Mouse (Mus musculus) heart, postnatal 25 days (tissue): ENCODE results near the gene Cep295nl. TPM values are rescaled to one million over a fixed set of nuclear protein-coding genes. Genes with fewer than 3 reads are reported as not detected.
A peak's percentile ranks its signal among the peaks of the same experiment; 100 is the strongest.
"Not testable (repeated sequence)": the region's sequence is repeated elsewhere in the genome, so short reads cannot be mapped to it uniquely, and the experiment has no call there.

ENCODE experiments used
- DNase-seq: peaks from one replicate; pipeline ENCODE4 v3.0.0; 2022; ENCODE audit warnings: low spot score
- intact Hi-C: fragments of 180-260 bp; cut with DNase I; formaldehyde crosslinking; loops from one replicate; pipeline ENCODE4 v1.15.1; 2025
- total RNA-seq, 2 experiments: library from RNA; stranded (reverse); gene quantifications; 2 replicates each; pipeline ENCODE4 v1.2.3; 2021

Cep295nl gene
- total RNA-seq, 2 experiments from 2014 or later: 0.84 to 1.1 TPM

DNA sequence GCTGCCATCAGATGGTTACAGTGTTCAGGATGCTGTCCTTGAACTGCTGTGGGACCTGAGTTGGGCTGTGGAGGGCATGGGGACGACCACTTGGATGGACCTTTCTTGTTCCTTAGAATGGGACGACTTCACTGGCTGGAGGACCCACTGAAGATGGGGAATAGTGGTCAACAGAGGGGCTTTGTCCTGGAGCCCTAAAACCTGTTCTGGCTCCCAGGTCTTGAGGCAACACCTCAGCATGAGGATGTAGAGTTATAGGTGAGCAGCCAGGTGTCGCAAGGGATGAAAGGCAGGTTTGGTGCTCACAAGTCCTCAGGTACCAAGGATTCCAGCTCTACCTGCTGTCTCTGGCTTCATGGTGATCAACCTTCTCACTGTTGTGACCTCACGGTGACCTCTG is 15.8 kb downstream of the Cep295nl start:
- intact Hi-C loops: no loop called here

DNA sequence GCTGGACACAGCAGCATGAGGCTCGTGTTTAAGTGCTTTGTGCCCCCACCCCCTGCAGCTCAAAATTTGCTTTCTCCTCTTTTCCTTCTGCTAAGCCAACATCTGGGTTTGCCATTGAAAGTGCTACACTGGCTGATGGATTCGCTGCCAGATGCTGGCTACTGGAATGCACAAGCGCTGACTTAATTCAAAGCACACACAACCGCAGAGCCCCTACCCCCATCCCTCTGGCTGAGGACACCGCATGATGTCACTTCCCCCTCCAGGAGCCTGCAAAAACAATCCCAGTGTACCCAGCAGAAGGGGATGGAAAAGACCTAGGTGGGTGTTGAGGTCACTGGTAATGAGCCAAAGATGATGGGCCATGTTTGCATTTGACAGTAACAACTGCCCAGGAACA is 17.8 kb downstream of the Cep295nl start:
- intact Hi-C loops: no loop called here
- peak; percentile 49 for DNase-seq

More for the DNA sequence above, 15.8 kb downstream of the Cep295nl start:
- no peak for DNase-seq

DNA sequence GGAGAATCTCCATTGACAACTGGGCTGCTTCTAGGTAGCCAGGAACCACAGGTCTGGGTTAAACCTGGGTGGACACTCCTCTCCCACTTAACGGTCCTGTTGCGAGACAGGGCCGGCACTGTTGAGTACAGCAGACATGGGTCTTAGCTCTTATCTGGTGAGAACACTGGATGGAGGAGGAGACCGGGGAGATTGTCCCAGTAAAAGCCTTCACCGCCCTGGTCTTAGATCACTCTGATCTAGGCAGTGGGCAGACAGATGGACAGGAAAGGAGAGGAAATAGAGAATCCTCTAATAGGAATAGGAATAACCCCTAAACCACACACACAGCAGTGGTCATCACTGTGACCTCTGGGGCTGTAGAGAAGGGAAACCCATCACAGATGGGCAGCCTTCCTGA is 18.3 kb downstream of the Cep295nl start:
- no peak for DNase-seq
- intact Hi-C loops: no loop called here

DNA sequence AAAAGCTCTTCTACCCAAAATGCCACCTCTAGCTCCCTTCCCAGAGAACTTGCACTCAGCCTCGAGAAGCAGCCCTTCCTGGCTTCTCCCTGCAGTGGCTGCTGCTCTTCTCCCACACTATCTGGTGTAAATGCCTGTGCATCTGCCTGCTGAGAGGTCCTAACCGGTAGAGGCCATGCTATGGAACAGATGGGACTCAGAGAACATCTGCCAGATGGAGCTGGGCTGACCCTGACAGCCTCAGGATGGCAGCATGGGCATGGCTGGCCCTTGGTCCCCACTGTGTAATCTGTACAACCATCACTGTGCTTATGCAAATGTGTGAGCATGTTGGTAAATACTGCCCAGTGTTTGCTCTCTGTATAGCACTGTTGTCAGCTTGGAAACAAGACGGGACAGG is 19.7 kb downstream of the Cep295nl start:
- DNase-seq: no peak
- intact Hi-C loops: no loop called here

DNA sequence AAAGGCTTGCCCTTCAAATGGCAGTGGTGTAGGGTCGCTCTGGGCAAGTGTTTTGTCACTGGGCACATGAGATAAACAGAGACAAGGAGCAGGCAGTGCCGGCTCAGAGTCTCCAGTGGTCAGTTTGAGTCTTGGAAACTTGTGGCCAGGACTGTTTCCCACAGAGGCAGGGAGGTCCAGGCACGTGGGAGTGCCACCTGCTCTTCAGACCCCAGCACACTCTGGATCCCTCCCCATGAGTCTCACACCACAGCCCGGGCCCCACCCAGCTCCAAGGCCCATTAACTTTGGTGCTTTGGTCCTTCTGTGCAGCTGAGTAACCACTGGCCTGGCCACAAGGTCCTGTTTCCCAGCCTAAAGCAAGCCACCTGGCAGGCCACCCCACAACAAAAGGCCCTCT is 20.3 kb downstream of the Cep295nl start:
- DNase-seq: no peak
- intact Hi-C loops: no loop called here

DNA sequence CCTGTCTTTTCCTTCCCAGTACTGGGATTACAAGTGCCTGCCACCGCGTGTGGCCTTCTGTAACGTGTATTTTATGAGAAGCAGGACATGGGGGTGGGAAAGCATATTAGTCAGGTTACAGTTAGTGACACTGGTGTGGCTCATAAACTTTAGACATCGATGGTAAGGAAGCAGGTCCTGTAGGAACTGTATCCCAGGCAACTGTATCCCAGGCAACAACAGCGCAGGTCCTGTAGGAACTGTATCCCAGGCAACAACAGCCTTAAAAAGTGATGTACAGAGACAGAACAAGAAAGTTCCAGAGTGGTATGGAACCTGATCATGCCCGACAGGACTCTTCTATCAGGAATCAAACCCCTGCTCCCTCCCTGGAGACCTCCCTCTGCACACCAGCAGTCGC is 20.8 kb downstream of the Cep295nl start:
- intact Hi-C loops: no loop called here
- no peak for DNase-seq

DNA sequence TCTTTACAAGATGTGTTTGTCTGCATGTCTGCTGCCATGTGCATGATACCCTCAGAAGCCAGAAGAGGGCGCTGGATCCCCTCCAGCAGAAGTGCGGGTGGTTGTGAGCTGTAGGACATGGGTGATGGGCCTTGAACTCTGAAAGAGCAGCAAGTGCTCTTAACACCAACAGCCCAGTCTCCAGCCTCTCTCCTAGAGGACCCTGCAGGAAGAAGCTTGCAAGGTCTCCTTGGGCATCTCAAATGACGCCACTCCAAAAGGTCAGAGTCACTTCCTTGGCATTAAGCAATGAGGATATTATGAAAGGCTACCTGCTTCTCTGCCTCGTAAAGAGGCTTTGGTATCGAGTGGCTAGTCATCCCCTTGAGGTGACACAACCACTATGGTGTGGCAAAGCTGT is 23.6 kb downstream of the Cep295nl start:
- intact Hi-C loops: no loop called here
- DNase-seq: no peak

DNA sequence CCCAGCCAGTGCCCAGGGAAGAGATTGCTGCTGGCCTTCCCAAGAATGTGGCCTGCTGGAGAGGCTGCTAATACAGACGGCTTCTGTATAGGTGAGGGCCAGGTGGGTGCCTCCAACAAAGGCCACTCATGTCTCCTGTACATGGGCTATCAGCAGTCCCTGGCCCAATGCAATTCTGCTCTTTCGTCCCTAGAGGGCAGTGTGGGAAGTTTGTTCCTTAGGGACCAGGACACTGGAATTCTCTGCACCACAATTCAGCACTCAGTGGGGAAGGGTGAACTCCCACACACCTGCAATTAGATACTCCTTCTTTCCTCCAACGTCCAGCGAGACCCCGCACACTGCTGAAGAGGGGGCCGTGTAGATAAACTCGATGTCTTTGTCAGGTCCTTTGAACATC is 25.2 kb downstream of the Cep295nl start:
- intact Hi-C loops: loop anchor here (1.0 kb wide), 2 partner anchors 38 to 62 kb away; partner anchors contain the start of gene Timp2
- DNase-seq: no peak

DNA sequence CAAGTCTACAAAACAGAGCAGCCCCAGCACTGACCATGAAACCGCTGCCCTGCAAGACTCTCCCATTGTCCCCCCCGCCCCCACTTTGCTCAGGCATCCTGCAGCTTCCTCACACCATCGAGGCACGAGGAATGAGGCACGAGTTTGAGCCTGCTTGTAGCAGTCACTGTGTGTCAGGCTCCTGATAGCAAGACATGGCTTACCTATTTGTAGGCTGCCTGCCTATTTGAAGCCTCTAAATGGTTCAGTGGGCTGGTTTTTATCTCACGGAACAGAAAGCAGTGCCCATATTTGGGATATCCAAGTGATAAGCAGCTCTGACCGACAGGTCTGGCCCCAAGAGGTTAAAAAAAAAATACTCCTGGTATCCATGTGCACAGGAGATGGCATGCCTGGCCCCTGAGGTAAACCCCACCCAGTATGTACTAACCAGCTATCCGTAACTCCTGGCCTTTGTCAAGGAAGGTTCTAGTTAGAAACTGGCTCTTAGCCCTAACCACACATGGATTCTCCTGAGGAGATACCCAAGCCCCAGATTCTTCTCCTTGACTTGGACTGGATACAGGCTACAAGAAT is 26.0 kb downstream of the Cep295nl start:
- intact Hi-C loops: no loop called here
- DNase-seq: no peak

DNA sequence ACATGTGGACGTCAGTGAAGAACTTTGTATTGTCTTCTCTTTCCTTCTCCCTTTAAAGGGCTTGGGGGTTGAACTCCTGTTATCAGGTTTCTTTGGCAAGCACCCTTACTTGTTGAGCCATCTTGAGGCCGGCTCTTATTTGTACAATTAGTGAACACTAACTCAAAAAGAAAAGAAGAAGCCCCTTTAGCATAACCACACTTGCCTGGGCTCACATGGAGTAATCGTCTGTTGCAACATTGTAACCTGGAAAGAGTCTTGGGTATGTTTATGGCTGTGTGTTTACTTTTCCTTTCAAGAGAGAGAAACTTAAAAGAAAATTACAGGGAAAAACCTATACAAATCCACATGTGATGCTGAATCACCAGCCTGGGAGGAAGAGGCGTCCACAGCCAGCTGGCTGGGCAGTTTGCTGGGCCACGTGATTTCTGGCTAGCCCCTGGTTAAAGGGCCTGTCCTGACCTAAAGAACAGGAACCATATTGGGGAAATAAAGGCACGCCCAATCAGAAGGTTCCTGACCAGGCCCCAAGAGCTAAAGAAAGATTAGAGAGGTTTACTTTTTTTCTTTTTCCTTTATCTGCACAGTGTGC is 30.1 kb downstream of the Cep295nl start:
- intact Hi-C loops: no loop called here

DNA sequence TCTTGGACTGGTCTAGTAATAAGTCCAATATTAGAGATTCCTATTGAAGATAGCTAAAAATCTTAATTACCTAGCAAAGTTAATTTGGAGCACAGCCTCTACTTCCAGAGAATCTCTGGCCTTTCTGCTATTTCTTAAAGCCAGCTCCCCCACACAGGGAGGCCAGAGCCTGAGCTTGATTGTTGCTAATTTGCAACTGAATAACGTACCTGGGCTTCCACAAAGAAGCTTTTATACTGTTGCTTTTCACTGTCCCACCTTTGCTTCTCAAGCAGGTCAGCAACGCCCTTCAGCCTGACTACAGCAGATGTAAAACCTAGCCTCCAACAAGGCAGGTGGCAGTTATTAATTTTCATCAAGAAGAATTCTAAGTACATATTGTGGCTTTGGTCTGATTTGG is 34.3 kb downstream of the Cep295nl start:
- not testable (repeated sequence) for DNase-seq

More for the DNA sequence above, 30.1 kb downstream of the Cep295nl start:
- DNase-seq: no peak

DNA sequence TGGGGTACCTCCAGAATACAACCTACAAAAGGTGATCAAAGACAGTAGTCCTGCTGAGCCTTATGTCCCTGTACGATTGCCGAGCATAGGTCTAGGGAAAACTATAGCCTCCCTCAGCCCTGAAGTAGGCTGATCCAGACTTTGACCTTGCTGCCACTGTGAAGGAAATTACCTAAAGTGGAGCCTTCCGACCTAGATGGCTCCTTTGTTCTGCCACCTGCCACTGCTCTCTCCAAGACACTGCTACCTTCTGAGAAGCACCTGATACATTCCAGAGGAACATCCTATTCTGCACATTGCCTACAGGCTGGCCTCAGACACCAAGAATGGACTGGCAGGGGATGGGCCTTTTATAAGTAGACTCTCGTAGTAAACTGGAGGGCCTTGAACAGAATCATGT is 38.3 kb downstream of the Cep295nl start:
- DNase-seq, intact Hi-C loops: not testable (repeated sequence)

More for the DNA sequence above, 34.3 kb downstream of the Cep295nl start:
- intact Hi-C loops: not testable (repeated sequence)

DNA sequence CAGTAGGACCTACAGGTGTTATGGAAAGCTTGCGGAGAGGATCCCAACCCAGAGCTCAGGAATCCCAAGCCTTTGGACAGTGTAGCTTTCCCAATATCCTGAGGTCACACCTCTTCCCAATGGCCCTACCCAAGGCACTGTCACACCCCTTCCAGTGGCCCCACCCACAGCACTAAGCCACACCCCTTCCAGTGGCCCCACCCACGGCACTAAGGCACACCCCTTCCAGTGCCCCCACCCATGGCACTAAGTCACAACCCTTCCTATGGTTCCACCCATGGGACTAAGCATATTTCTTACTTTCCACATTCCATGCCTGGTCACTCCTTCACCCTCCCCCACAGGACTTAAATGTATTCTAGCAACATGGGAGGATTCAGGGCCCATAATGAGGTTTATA is 43.5 kb downstream of the Cep295nl start:
- intact Hi-C loops: no loop called here
- no peak for DNase-seq

DNA sequence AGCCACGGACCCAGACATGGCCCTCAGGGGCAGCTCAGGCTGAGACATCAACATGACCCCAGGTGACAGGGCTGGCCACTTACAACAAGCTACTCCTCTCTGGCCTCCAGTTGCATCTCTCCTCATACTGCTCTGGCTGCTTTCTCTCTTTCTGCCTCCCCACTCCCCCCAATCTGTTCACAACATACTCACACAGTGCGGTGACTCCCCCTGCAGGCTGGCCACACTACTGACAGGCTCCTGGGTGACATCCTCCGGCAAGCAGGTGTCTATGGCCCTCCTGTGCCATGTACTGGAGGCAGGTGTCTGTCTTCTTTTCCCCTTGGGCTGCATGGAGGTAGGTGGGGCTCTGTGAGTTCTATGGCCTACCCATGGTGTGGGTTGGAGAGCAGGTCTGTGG is 44.3 kb downstream of the Cep295nl start:
- intact Hi-C loops: no loop called here
- no peak for DNase-seq

DNA sequence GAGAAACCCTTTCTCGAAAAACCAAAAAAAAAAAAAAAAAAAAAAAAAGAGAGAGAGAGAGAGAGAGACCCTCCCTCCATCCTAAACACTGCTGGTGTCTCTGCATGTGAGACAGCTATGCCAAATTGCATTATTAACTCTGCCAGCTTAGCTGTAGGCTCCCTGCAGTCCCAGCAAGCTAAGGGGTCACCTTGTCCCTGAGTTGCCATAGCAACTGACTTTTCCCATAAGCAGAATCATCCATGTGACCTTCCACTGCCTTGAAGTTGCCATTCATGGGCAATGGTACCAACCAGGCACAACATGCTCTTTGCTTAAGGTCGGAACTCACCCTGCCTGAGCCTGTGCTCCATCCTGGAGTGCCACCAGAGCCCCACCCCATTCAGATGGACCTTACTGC is 47.3 kb downstream of the Cep295nl start:
- no peak for DNase-seq
- intact Hi-C loops: no loop called here

DNA sequence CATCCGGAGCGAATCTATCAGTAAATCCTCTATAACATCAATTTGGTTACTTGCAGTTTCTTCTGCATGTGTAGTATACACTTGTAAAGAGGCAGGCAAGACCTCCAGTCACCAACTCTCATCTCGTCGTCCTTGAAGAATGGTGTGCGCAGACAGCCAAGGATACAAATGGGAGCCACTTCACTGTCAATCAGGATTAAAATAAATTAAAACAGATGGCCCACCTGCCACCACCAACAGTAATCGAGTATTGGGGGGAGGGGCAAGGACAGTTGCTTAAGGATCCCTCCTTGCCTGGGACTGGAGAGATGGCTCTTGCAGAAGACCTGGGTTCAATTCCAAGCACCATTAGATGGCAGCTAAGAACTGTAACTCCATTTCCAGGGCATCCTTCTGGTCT is 49.6 kb downstream of the Cep295nl start:
- no peak for DNase-seq
- intact Hi-C loops: no loop called here

DNA sequence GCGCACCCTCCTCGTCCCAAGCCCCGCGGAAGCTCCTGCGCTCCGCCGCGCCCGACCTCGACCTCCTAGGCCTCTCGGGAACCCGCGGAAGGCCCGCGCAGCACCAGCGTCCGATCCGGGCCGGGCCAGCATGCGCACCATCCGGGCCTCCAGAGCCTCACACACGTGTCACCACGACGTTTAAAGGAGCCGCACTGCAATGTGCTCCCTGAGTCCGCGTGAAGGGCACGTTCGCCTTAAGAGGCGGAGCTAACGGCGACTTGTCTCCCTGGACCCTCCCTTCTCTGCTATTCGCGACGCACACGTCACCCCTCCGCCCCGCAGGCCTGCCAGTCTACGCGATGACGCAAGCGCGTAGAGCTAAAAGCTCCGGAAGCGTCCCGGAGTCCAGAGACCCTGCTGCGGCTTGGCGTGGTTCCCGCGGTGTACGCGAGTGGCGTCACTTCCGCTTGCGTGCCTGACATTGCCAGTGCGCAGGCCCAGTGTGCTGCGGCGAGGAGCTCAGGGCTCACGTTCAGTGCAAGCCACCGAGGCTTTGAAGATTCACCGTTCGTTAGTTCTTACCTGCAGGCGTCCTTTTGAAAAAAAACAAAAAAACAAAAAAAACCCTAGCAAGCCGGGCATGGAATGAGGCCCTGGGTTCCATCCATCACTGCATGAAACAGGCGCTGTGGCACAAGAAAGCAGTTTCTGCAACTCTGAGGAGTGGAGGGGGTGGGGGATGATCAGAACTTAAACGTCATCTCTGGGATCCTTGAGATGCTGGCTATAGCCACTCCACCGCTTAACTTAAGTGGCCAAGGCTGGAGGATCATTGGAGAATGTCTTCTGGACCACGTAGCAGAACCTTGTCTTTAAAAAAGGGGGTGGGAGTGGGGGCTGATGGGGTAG is 52.1 kb downstream of the Cep295nl start, which contains the start of gene Usp36:
Usp36 (minus strand) TSS at position 246 of the 891 bp plus-strand sequence.
- intact Hi-C loops: no loop called here
- DNase-seq: peak; percentile 100

DNA sequence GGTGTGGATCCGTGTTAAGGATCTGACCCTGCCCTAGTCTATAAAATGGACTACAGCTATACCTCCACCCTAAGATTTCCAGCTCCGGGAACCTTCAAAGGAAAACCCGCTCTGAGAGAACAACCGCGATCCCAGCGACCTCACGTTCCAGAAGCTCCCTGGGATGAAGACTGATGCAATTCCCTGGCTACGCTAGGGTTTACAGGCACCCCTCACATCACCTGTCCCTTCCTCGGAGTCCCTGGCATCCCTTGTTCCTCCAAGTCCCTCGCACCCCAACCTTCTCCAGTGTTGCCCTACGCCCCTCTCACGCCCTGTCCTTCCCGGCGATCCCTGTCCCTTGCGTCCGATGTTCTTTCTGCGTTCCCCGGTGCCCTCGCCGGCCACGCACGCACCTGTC is 52.7 kb downstream of the Cep295nl start:
- intact Hi-C loops: no loop called here
- DNase-seq: no peak

DNA sequence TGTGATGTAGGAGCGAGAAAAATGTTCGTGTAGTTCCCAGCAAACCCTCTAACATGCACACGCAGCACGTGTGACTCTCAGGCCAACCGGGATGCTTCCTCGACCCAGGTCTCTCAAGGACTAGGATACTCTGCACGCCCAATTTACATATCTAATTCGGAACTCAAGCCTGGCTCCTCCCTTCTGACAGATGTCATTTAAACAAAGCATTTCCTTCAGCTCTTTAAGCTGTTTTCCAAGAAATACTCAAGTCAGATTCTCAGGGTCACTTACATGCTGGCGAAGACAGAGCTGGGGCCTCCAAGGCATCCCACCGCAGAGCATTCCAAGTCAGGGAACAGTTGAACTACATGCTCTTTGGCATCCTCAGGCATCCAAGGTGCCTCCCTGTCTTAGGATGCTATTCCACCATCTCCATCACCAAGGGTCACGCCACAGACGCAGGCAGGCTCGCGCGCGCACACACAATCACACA is 53.2 kb downstream of the Cep295nl start:
- intact Hi-C loops: no loop called here
- no peak for DNase-seq

DNA sequence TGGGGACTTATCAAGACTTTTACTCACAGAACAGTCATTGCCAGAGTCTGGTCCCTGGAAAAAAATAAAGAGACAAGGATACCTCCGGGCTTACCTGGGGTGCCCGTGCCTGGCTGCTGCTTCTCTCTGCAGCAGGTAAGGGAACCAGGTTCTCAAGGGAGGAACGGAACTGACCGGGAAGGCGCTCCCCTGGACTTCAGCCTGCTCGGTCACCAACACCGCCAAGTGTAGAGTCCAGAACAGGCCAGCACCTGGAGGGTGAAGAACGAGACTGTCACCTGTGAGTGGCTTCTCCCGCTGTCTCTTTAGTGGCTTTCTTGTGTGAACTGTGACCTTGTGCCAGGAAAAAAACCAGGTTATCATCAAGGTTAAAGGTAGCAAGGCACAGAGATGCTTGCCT is 54.7 kb downstream of the Cep295nl start:
- intact Hi-C loops: no loop called here
- no peak for DNase-seq

DNA sequence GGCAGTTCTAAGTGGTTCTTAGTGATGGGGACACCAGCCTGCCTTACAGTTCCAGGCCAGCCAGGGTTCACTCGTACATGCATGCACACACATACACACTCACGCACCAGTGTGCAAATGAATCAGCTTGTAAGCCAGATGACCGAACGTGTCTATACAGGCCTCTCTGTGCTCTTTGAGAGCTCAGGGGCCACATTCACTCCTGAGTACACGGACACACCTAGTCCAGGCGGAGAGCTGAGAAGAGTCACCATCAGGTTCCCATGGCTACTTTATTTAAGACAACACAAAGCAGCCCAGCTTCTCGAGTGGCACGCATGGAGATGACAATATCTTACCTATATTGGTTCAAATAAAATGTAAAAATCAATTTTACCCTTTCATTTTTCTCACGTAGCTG is 55.9 kb downstream of the Cep295nl start:
- intact Hi-C loops: no loop called here
- no peak for DNase-seq
